Mouse (Mus musculus) lung, postnatal 0 days (tissue): Measurements from ENCODE around the gene Sipa1l2. TPM values are rescaled to one million over a fixed set of nuclear protein-coding genes. Genes with fewer than 3 reads are reported as not detected.
A peak's percentile ranks its signal among the peaks of the same experiment; 100 is the strongest.

ENCODE experiments used
- ATAC-seq: fragments of 200-750 bp; cut with Nextera tagmentation; 2 replicates; pipeline ENCODE4 v1.8.0; 2017; ENCODE audit warnings: moderate library complexity
- DNase-seq: peaks from one replicate; pipeline ENCODE4 v3.0.0-alpha.2; 2016; ENCODE audit warnings: low spot score
- H3K27ac ChIP-seq: fragments of 300-500 bp; sonication (generic); 2 replicates; pipeline ENCODE4 v1.5.1; 2014; ENCODE audit warnings: antibody characterized with exemption, mild to moderate bottlenecking, low read length, mixed read lengths
- H3K27me3 ChIP-seq: fragments of 300-500 bp; sonication (generic); replicated peaks from 2 replicates; pipeline ENCODE4 v1.6.1; 2014; ENCODE audit warnings: low read length, mixed read lengths; ENCODE audit not compliant: insufficient read depth
- H3K36me3 ChIP-seq: fragments of 300-500 bp; sonication (generic); 2 replicates; pipeline ENCODE4 v1.6.1; 2014; ENCODE audit warnings: low read length, mixed read lengths; ENCODE audit not compliant: insufficient read depth
- H3K4me1 ChIP-seq: fragments of 300-500 bp; sonication (generic); 2 replicates; pipeline ENCODE4 v1.6.1; 2014; ENCODE audit warnings: antibody characterized with exemption, low read depth, low read length, mixed read lengths; ENCODE audit not compliant: insufficient read depth
- H3K4me2 ChIP-seq: fragments of 300-500 bp; sonication (generic); replicated peaks from 2 replicates; pipeline ENCODE4 v1.6.1; 2014; ENCODE audit warnings: low read depth, mild to moderate bottlenecking, low read length, moderate library complexity, mixed read lengths
- H3K4me3 ChIP-seq: fragments of 300-500 bp; sonication (generic); 2 replicates; pipeline ENCODE4 v1.5.1; 2014; ENCODE audit warnings: low read depth, low read length
- H3K9ac ChIP-seq: fragments of 300-500 bp; sonication (generic); replicated peaks from 2 replicates; pipeline ENCODE4 v1.6.1; 2014; ENCODE audit warnings: low read depth, mild to moderate bottlenecking
- H3K9me3 ChIP-seq: fragments of 300-500 bp; sonication (generic); 2 replicates; pipeline ENCODE4 v1.6.1; 2016; ENCODE audit warnings: low read length, mixed read lengths
- CTCF ChIP-seq: IDR thresholded peaks from 2 replicates; pipeline ENCODE4 v1.5.1; 2016; ENCODE audit warnings: antibody characterized with exemption, mild to moderate bottlenecking
- EP300 ChIP-seq: IDR thresholded peaks from 2 replicates; pipeline ENCODE4 v1.6.1; 2016; ENCODE audit warnings: antibody characterized with exemption, mild to moderate bottlenecking, control low read depth
- WGBS: fragments of 180-500 bp; shearing (Covaris S2); extraction: QIAGEN DNeasy Blood & Tissue Kit; methylation state at CpG from one replicate; pipeline ENCODE4 v1.1.7; 2014; 5-methylcytosine and 5-hydroxymethylcytosine counted together
- polyA plus RNA-seq: library from polyadenylated mRNA; unstranded; fragments of >200 nt; fragmentation: Nextera tagmentation; extraction: Ambion mirVana; gene quantifications from 2 replicates; pipeline ENCODE4 v1.2.1, GENCODE M21; 2015

The Sipa1l2 gene
- polyA plus RNA-seq, 1 experiment from 2014 or later = 9.4 TPM

- peaks cover 43% of the 10 kb centered on the region for H3K4me1 ChIP-seq
- no peak for TF ChIP-seq EP300
- no peak for TF ChIP-seq CTCF
Measured at GRCm38 (mm10) chr8:125560825-125561490, 8.7 kb downstream of the Sipa1l2 start.

DNA sequence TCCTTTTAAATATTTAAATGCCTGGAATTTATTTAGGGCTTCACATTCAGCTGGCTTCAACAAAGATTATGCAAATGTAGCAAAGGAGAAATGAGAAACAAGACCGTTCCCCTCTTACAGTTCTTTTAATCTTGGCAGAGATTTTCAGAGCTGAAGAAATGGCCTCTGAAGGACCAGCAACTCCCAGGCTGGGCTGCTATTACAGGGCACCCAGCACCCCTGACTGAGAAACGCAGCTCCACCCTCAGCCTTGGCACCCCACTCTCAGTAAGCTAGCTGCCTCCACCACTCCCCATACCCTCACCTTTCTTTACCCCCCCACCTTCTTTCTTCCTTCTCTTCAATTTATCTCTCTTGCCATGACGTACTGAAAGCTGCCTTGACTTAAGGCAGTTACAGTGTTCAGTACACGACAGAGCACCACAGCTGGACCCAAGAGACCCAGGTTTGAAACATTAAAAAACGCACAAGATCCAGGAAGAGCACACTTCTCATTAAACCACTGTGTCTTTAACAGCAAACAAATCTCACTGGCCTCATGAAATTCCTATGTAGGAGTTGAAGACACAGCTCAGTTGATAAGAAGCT is 10.4 kb downstream of the Sipa1l2 start:
- H3K36me3 ChIP-seq = no peaks in the 10 kb centered on the region
- peak overlapping the region; percentile 22; the same call in 1 of the 2 replicates for H3K27ac ChIP-seq
- ATAC-seq (no peak), DNase-seq (no peak)
- H3K4me3 ChIP-seq = no peak overlapping the region
- TF ChIP-seq EP300 (no peak), CTCF (no peak)
- 35% methylated on average over 5 of the region's 5 CpGs for WGBS
- H3K27me3 ChIP-seq = no peaks in the 10 kb centered on the region
- no peaks in the 10 kb centered on the region for H3K9me3 ChIP-seq
- peaks cover 43% of the 10 kb centered on the region for H3K4me1 ChIP-seq
- peak overlapping the region; percentile 45; the same call in 1 of the 2 replicates for H3K4me2 ChIP-seq
- no peak overlapping the region for H3K9ac ChIP-seq

More at GRCm38 (mm10) chr8:125560825-125561490, 8.7 kb downstream of the Sipa1l2 start:
- H3K4me3 ChIP-seq = no peak overlapping the region
- H3K9ac ChIP-seq = no peak overlapping the region
- 56% methylated on average over 11 of the region's 11 CpGs for WGBS
- peak; percentile 58 for DNase-seq
- no peaks in the 10 kb centered on the region for H3K36me3 ChIP-seq
- H3K9me3 ChIP-seq = no peaks in the 10 kb centered on the region
- no peak for ATAC-seq
- no peak overlapping the region for H3K27ac ChIP-seq
- H3K4me2 ChIP-seq = no peak overlapping the region
- no peaks in the 10 kb centered on the region for H3K27me3 ChIP-seq

DNA sequence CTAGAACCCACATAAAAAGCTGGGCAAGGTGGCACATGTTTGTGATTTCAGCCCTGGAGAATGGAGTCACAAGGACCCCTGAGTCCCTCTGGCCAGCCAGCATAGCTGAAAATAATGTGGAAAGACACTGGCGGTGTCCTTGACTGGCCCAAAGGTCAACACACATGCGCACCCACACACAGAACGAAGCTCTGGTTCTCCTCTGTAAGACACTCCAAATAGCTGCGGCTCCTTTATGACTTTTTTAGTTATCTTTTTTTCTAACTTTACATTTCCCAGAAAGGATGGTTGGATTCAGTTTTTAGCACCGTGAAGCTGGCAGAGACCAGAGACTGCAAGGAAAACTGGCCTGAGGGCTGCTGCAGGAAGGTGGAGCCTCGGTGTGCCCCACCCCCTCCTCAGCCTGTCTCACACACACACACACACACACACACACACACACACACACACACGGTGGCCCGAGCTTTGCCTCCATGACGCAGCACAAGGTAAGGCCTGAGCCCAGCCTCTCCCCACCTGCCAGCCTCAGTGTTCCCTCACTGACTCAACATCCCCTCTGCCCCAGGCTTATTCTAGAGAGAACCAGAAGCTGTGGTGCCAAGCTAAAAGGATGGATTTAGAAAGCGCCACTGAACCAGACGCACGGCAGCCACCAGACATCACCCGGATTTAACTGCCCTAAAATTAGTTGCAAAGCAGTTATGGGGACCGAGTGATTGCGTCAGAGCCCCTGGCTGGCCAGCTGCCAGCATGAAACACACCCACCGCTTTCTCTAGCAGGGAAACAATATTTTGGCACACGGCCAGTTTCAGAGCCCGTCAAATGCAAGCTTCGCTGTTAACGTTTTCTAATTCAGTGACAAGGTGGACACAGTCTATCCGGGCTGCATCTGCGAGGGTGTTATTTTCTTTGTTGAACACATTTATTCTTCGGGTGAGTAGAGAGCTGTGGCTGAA is 11.2 kb downstream of the Sipa1l2 start:
- Histone ChIP-seq H3K4me2 (peak overlapping the region; percentile 45), H3K9ac (no peak overlapping the region), H3K9me3 (no peaks in the 10 kb centered on the region), H3K4me3 (no peak overlapping the region), H3K27me3 (no peaks in the 10 kb centered on the region), H3K27ac (peak overlapping the region; percentile 4; the same call in 1 of the 2 replicates), H3K36me3 (no peaks in the 10 kb centered on the region), H3K4me1 (peaks cover 46% of the 10 kb centered on the region)
- WGBS = 19% methylated on average over 23 of the region's 23 CpGs
- DNase-seq = peak; percentile 89
- peak; percentile 35 for ATAC-seq
- TF ChIP-seq CTCF = no peak
- TF ChIP-seq EP300 = peak; percentile 68

DNA sequence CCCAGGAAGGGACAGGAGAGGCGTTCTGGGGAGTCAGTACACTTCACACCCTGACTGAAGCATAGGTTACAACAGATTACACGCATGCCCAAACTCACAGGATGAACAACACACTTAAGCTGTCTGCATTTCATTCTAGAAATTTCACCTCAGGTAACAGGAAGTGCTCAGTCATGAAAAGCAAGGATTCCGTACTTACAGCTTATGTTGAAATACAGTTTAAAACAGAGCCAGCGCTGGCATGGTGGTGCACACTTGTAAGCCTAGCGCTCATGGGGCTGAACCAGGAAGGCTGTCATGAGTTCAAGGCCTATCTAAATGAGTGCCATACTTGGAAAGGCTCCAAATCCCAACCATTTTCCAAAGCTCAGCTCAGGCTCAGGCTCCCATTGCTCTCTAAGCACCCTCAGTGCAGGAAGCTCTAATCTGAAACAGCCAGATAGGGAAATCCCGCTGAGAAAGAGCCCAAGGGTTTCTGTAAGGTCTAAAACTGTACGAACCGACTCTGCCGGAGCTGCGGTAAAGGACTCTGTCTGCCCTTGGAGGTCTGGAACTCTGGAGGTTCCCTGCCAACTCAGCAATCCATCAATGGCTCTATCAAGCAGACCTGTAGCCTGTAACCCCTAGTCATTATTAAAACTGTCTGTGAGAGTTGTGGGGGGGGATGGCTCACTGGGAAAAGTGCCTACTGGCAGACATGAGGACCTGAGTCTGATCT is 12.1 kb downstream of the Sipa1l2 start:
- no peak overlapping the region for H3K4me3 ChIP-seq
- H3K27me3 ChIP-seq = no peaks in the 10 kb centered on the region
- ATAC-seq (peak; percentile 86), DNase-seq (peak; percentile 89)
- peaks cover 39% of the 10 kb centered on the region for H3K4me1 ChIP-seq
- peak overlapping the region; percentile 27; the same call in 1 of the 2 replicates for H3K4me2 ChIP-seq
- no peaks in the 10 kb centered on the region for H3K9me3 ChIP-seq
- no peaks in the 10 kb centered on the region for H3K36me3 ChIP-seq
- H3K27ac ChIP-seq = peak overlapping the region; percentile 65; the same call in 1 of the 2 replicates
- WGBS = 27% methylated on average over 10 of the region's 10 CpGs
- no peak overlapping the region for H3K9ac ChIP-seq
- TF ChIP-seq EP300 = no peak
- no peak for TF ChIP-seq CTCF

DNA sequence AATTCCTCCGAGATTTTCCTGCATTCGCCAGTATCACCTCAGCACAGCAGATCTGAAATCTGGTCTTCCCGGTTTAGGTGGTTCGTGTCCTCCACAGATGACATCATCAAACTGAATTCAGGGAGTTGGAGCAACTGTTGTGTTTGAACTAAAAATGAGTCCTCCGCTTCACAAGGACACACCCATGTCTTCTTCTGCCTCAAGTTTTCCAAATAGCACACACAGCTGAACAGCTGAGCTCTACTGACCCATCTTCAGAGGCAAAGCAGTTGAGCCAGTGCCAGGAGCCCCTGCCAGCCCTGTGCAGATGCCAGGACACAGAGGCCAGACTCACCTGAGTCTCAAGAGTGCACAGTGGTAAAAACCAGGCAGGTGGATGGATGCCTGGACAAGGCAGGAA is 12.9 kb downstream of the Sipa1l2 start:
- no peaks in the 10 kb centered on the region for H3K27me3 ChIP-seq
- DNase-seq = peak; percentile 59
- H3K27ac ChIP-seq = peak overlapping the region; percentile 65
- 0 out of 2 replicates have a peak overlapping the region, but pooled peaks have one; percentile 27 for H3K4me2 ChIP-seq
- H3K4me1 ChIP-seq = peaks cover 39% of the 10 kb centered on the region
- H3K4me3 ChIP-seq = no peak overlapping the region
- H3K36me3 ChIP-seq = no peaks in the 10 kb centered on the region
- H3K9me3 ChIP-seq = no peaks in the 10 kb centered on the region
- no peak for TF ChIP-seq EP300
- TF ChIP-seq CTCF = no peak
- 52% methylated on average over 5 of the region's 5 CpGs for WGBS
- H3K9ac ChIP-seq = no peak overlapping the region
- peak; percentile 18 for ATAC-seq
